Mouse (Mus musculus) E14TG2a.4 (cell line): ENCODE results near the gene Amdhd2.
A peak's percentile ranks its signal among the peaks of the same experiment; 100 is the strongest.
"Not testable (repeated sequence)": the region's sequence is repeated elsewhere in the genome, so short reads cannot be mapped to it uniquely, and the experiment has no call there.

Source experiments
- H3K27me3 ChIP-seq: 2 replicates; pipeline ENCODE4 v1.6.1; 2014; ENCODE audit warnings: low read length, control low read depth; ENCODE audit not compliant: insufficient read depth
- H3K36me3 ChIP-seq: 2 replicates; pipeline ENCODE4 v1.6.1; 2014; ENCODE audit warnings: low read length, control low read depth; ENCODE audit not compliant: insufficient read depth
- H3K4me1 ChIP-seq: replicated peaks from 2 replicates; pipeline ENCODE4 v1.6.1; 2014; ENCODE audit warnings: low read depth, low read length, control low read depth
- H3K4me3 ChIP-seq: replicated peaks from 2 replicates; pipeline ENCODE4 v1.5.1; 2014; ENCODE audit warnings: mild to moderate bottlenecking, low read length
- H3K9me3 ChIP-seq: 2 replicates; pipeline ENCODE4 v1.6.1; 2014; ENCODE audit warnings: low read length, control low read depth
- CTCF ChIP-seq: conservative IDR thresholded peaks from 2 replicates; pipeline ENCODE4 v1.5.1; 2014; ENCODE audit warnings: low read length
- NANOG ChIP-seq: IDR thresholded peaks from 2 replicates; pipeline ENCODE4 v1.6.1; 2014; ENCODE audit warnings: borderline replicate concordance, low read length, mixed read lengths
- POU5F1 ChIP-seq: IDR thresholded peaks from 2 replicates; pipeline ENCODE4 v1.6.1; 2014; ENCODE audit warnings: low read length, borderline replicate concordance

Gene Amdhd2

DNA sequence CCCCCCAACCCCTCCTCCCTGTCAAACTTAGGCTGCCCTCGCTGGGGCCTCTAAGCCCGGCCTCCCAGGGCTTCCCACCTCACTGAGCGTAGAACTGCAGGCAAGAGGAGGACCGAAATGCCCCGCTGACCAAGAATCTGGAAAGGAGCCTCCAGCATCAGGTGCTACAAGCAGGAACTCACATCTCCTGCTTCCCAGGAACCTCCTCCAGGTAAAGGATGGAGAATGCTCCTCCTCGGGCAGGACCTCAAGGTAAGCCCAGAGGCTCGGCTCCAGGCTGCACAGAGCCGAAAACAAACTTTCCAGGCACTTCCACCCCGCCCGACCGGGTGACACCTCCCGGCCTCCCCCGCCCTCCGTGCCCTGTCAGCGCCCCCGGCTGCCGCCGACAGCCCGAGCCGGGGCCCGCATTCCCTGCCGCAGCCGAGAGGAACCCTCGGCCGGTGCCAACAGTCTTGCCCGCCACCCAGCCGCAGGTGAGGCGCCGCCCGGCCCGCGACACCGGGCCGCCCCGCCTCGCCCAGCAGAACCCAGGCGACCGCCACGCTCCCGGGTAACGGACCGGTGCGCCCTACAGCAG lies 22.6 kb downstream of the Amdhd2 start:
- no peaks in the 10 kb centered on the region for H3K9me3 ChIP-seq
- H3K4me3 ChIP-seq: peak overlapping the region; percentile 93
- TF ChIP-seq CTCF: no peak
- TF ChIP-seq NANOG: no peak
- TF ChIP-seq POU5F1: no peak
- peaks cover 19% of the 10 kb centered on the region for H3K36me3 ChIP-seq
- H3K27me3 ChIP-seq: no peaks in the 10 kb centered on the region
- H3K4me1 ChIP-seq: peaks cover 55% of the 10 kb centered on the region

DNA sequence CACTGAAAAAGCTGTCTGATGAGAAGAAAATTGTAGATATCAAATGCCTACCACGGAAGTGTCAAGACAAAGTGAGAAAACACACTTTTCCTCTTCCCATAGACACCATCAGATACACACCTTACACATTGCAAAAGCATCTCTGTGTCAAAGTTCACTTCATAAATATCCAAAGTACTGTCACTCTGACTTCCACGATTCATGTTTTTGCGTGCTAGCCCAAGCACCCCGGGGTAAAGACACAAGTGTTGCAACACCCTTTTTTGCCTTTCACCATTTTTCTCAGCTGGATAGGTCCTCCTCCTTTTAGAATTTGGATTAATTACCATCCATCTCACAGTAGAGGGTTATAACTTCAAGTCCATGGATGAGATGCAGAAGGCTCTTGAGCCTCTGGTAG lies 23.6 kb downstream of the Amdhd2 start:
- no peaks in the 10 kb centered on the region for H3K27me3 ChIP-seq
- H3K36me3 ChIP-seq: peaks cover 19% of the 10 kb centered on the region
- H3K4me1 ChIP-seq: peaks cover 58% of the 10 kb centered on the region
- peak overlapping the region; percentile 93 for H3K4me3 ChIP-seq
- no peaks in the 10 kb centered on the region for H3K9me3 ChIP-seq
- TF ChIP-seq NANOG: no peak
- no peak for TF ChIP-seq CTCF
- TF ChIP-seq POU5F1: no peak

- TF ChIP-seq NANOG (peak; percentile 70; the same call in 1 of the 2 replicates), POU5F1 (no peak), CTCF (no peak)
- Histone ChIP-seq H3K4me1 (peaks cover 65% of the 10 kb centered on the region), H3K36me3 (peaks cover 19% of the 10 kb centered on the region), H3K9me3 (no peaks in the 10 kb centered on the region), H3K27me3 (no peaks in the 10 kb centered on the region), H3K4me3 (peak overlapping the region; percentile 93)
Measured at GRCm38 (mm10) chr17:24139256-24139655, 24.3 kb downstream of the Amdhd2 start.

DNA sequence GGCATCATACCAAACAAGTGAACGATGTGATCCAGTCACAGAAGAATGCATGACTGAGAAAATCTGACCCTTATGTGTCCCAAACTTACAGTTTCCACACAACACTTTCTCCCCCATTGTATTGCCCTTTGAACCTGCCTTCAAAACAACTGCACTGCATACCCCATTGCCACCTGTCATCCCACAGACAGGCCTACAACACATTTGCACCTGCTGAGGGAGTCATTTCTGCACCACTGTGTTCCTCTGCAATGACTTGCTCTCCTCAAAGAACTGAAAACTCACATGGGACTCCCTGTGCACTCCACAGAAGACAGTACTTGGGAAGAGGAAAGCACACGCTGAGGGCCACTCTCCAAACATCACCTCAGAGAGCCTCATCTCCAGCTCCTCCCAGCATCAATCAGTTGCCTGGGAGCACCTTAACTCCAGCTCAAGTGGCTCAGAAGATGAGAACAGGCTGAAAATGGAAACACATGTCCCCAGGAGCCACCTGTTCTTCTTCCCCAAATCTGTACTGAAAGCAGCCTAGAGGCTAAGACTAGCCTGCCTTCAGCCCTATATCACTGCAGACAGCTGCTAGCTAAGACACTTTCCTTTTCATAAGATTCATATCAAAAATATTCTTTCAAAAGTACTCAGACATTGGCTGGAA lies 26.2 kb downstream of the Amdhd2 start:
- TF ChIP-seq NANOG: no peak
- TF ChIP-seq POU5F1: no peak
- peaks cover 80% of the 10 kb centered on the region for H3K4me1 ChIP-seq

DNA sequence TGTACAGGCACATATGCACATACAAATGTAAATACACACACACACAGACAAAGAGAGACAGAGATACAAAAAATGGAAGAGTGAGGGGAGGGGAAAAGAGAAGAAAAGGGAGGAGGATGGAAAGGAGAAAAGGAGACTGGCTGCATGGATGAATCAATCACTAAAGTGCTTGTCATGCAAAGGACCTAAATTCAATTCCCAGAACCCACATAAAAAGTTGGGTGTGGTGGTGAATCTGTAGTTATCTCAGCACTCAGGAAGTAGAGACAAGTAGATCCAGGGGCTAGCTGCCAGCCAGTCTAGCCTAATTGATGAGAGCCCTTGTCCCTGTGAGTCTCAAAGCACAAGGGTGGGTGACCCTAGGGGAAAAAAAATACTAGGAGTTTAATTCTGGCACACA lies 29.5 kb downstream of the Amdhd2 start:
- Histone ChIP-seq H3K9me3 (no peaks in the 10 kb centered on the region), H3K4me1 (peaks cover 86% of the 10 kb centered on the region), H3K36me3 (peaks cover 16% of the 10 kb centered on the region), H3K4me3 (peak overlapping the region; percentile 13), H3K27me3 (no peaks in the 10 kb centered on the region)
- TF ChIP-seq CTCF (no peak), NANOG (peak; percentile 57; the same call in 1 of the 2 replicates), POU5F1 (peak; percentile 21; the same call in 1 of the 2 replicates)

More for the DNA sequence above, 26.2 kb downstream of the Amdhd2 start:
- Histone ChIP-seq H3K27me3 (no peaks in the 10 kb centered on the region), H3K9me3 (no peaks in the 10 kb centered on the region), H3K4me3 (no peak overlapping the region), H3K36me3 (peaks cover 19% of the 10 kb centered on the region)

GRCm38 (mm10) chr17:24132919-24133318 lies 30.6 kb downstream of the Amdhd2 start:
- H3K4me3 ChIP-seq, H3K36me3 ChIP-seq, H3K27me3 ChIP-seq, H3K9me3 ChIP-seq: not testable (repeated sequence)
- H3K4me1 ChIP-seq: peaks cover 80% of the 10 kb centered on the region
- peak; percentile 31 for TF ChIP-seq CTCF

- peaks cover 80% of the 10 kb centered on the region for H3K4me1 ChIP-seq
- H3K36me3 ChIP-seq: no peaks in the 10 kb centered on the region; the same call in 1 of the 2 replicates
- H3K27me3 ChIP-seq: no peaks in the 10 kb centered on the region
- TF ChIP-seq NANOG: no peak
- TF ChIP-seq POU5F1: no peak
- TF ChIP-seq CTCF: peak; percentile 43
- no peaks in the 10 kb centered on the region for H3K9me3 ChIP-seq
- no peak overlapping the region for H3K4me3 ChIP-seq
Measured at GRCm38 (mm10) chr17:24131570-24131969, 32.0 kb downstream of the Amdhd2 start.

- H3K4me3 ChIP-seq: not testable (repeated sequence)
- H3K4me1 ChIP-seq: peaks cover 84% of the 10 kb centered on the region
Measured at GRCm38 (mm10) chr17:24129246-24129645, 34.3 kb downstream of the Amdhd2 start.

GRCm38 (mm10) chr17:24127592-24127991 lies 36.0 kb downstream of the Amdhd2 start:
- peaks cover 70% of the 10 kb centered on the region for H3K4me1 ChIP-seq
- H3K36me3 ChIP-seq: peaks cover 11% of the 10 kb centered on the region; the same call in 1 of the 2 replicates
- H3K9me3 ChIP-seq: no peaks in the 10 kb centered on the region
- H3K4me3 ChIP-seq: no peak overlapping the region
- no peaks in the 10 kb centered on the region for H3K27me3 ChIP-seq
- TF ChIP-seq CTCF: no peak
- TF ChIP-seq POU5F1: no peak
- no peak for TF ChIP-seq NANOG

More at GRCm38 (mm10) chr17:24129246-24129645, 34.3 kb downstream of the Amdhd2 start:
- not testable (repeated sequence) for H3K36me3 ChIP-seq, H3K9me3 ChIP-seq, H3K27me3 ChIP-seq
